Mouse (Mus musculus) kidney, postnatal 36 days (tissue): Measurements from ENCODE around the gene Alpk1.
A peak's percentile ranks its signal among the peaks of the same experiment; 100 is the strongest.

Experiments
- DNase-seq, 2 experiments: peaks; one replicate each; pipeline ENCODE4 v3.0.0; 2021 to 2022; ENCODE audit warnings: mixed read lengths in 2 of 2

Alpk1 gene

GRCm38 (mm10) chr3:127780021-127780644, at the start of gene Alpk1:
TSS of gene Alpk1 (minus strand) at chr3:127780527.
- DNase-seq: peak; percentile 78 to 82

GRCm38 (mm10) chr3:127827123-127827522, 46.8 kb upstream of the Alpk1 start:
- DNase-seq: peak; percentile 47 to 56

- DNase-seq: no peak
Measured at GRCm38 (mm10) chr3:127826503-127826902, 46.2 kb upstream of the Alpk1 start.

- no peak for DNase-seq
Measured at GRCm38 (mm10) chr3:127823886-127824863, 43.8 kb upstream of the Alpk1 start.

- no peak for DNase-seq
Measured at GRCm38 (mm10) chr3:127821209-127821608, 40.9 kb upstream of the Alpk1 start.

GRCm38 (mm10) chr3:127820400-127820799, 40.1 kb upstream of the Alpk1 start:
- DNase-seq: no peak

GRCm38 (mm10) chr3:127818694-127819663, 38.7 kb upstream of the Alpk1 start:
- DNase-seq: peak; percentile 31 to 47

- no peak for DNase-seq
Measured at GRCm38 (mm10) chr3:127817120-127817683, 36.9 kb upstream of the Alpk1 start.

- DNase-seq: no peak
Measured at GRCm38 (mm10) chr3:127809103-127809502, 28.8 kb upstream of the Alpk1 start.

- no peak for DNase-seq
Measured at GRCm38 (mm10) chr3:127807846-127808245, 27.5 kb upstream of the Alpk1 start.

- DNase-seq: no peak
Measured at GRCm38 (mm10) chr3:127805991-127806390, 25.7 kb upstream of the Alpk1 start.

- no peak for DNase-seq
Measured at GRCm38 (mm10) chr3:127805071-127805470, 24.7 kb upstream of the Alpk1 start.

- DNase-seq: no peak
Measured at GRCm38 (mm10) chr3:127804439-127804838, 24.1 kb upstream of the Alpk1 start.

- DNase-seq: peak in 1 of 2 experiments; percentile 27
Measured at GRCm38 (mm10) chr3:127802814-127803213, 22.5 kb upstream of the Alpk1 start.

GRCm38 (mm10) chr3:127801162-127801561, 20.8 kb upstream of the Alpk1 start:
- DNase-seq: no peak

GRCm38 (mm10) chr3:127796271-127796670, 15.9 kb upstream of the Alpk1 start:
- DNase-seq: no peak

GRCm38 (mm10) chr3:127795762-127796161, 15.4 kb upstream of the Alpk1 start:
- DNase-seq: no peak

GRCm38 (mm10) chr3:127793022-127793421, 12.7 kb upstream of the Alpk1 start:
- DNase-seq: peak; percentile 27 to 42

- DNase-seq: no peak
Measured at GRCm38 (mm10) chr3:127791595-127792561, 11.6 kb upstream of the Alpk1 start.

GRCm38 (mm10) chr3:127791056-127791483, 10.7 kb upstream of the Alpk1 start:
- DNase-seq: peak in 1 of 2 experiments; percentile 22
